In the genomic region with DNA sequence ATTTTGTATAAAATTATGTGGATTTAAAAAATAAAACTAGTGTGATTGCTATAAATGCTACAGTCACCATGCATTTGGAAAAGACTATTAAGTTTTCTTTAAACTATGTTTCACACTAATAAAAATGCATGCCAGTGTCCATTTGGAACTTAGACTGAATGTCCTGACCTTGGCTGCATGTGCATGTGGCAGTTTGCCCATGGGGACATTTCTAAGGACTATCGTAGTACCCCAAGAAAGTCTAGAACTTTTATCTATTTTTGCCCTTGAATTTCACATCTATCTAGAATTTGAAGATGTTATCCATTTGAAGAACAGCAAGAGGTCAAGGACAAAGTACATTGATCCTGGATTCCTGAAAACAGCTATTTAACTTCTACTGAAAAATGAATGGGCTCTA, we compare ENCODE assay signal across 15 mouse cellular contexts.
"Had no signal": no experiment of that assay in that cellular context is flagged by ENCODE, and none has a peak within 500 bp of the region (broad histone marks: within the 10 kb centered on the region; RNA-seq: fewer than 3 reads in every experiment).

No protein-coding gene starts in this region.

- DNase-seq: liver; liver, embryonic 13.5 days; liver, postnatal 0 days; lung, postnatal 14 days; retina, postnatal 1 day; thymus, adult 2 months; thymus, postnatal 25 days had no signal

- H3K4me3 ChIP-seq: layer of hippocampus, adult 2 months; limb, embryonic 12.5 days; liver, embryonic 13.5 days; lung, embryonic 15.5 days; midbrain, embryonic 12.5 days; neural tube, embryonic 13.5 days; stomach, embryonic 15.5 days had no signal

- H3K27ac ChIP-seq: kidney, postnatal 0 days; layer of hippocampus, adult 2 months; limb, embryonic 12.5 days; liver, embryonic 13.5 days; lung, embryonic 15.5 days; midbrain, embryonic 12.5 days; neural tube, embryonic 13.5 days; stomach, embryonic 15.5 days had no signal

- H3K4me2 ChIP-seq: limb, embryonic 12.5 days; liver, embryonic 13.5 days; lung, embryonic 15.5 days; midbrain, embryonic 12.5 days; neural tube, embryonic 13.5 days; stomach, embryonic 15.5 days had no signal

- ATAC-seq: liver, postnatal 0 days; midbrain, embryonic 16.5 days had no signal

- H3K36me3 ChIP-seq: limb, embryonic 12.5 days; liver, embryonic 13.5 days; lung, embryonic 15.5 days; midbrain, embryonic 12.5 days; neural tube, embryonic 13.5 days; stomach, embryonic 15.5 days had no signal

- H3K9ac ChIP-seq: limb, embryonic 12.5 days; liver, embryonic 13.5 days; liver, postnatal 0 days; lung, embryonic 15.5 days; midbrain, embryonic 12.5 days; neural tube, embryonic 13.5 days; stomach, embryonic 15.5 days had no signal

- H3K27me3 ChIP-seq: limb, embryonic 12.5 days; liver, embryonic 13.5 days; lung, embryonic 15.5 days; midbrain, embryonic 12.5 days; neural tube, embryonic 13.5 days; stomach, embryonic 15.5 days had no signal

- H3K4me1 ChIP-seq: limb, embryonic 12.5 days; liver, embryonic 13.5 days; midbrain, embryonic 12.5 days; neural tube, embryonic 13.5 days; stomach, embryonic 15.5 days had no signal

- H3K9me3 ChIP-seq: limb, embryonic 12.5 days; liver, embryonic 13.5 days; lung, embryonic 15.5 days; midbrain, embryonic 12.5 days; neural tube, embryonic 13.5 days; stomach, embryonic 15.5 days had no signal
